Mouse (Mus musculus) stomach, postnatal 0 days (tissue): ENCODE data around the gene Itpripl1.

Source experiments
- CTCF ChIP-seq: IDR thresholded peaks from 2 replicates; pipeline ENCODE4 v1.5.1; 2016; ENCODE audit warnings: antibody characterized with exemption, low read depth, mild to moderate bottlenecking, moderate library complexity
- EP300 ChIP-seq: optimal IDR thresholded peaks from 2 replicates; pipeline ENCODE3; 2016; ENCODE audit warnings: antibody characterized with exemption

GRCm38 (mm10) chr2:127142031-127142430, 1.2 kb downstream of the Itpripl1 start:
- 0 out of 2 replicates have a peak, but pooled peaks have one; percentile 10 for TF ChIP-seq CTCF
- no peak for TF ChIP-seq EP300
